Mouse (Mus musculus): ENCODE measurements around the gene Kat8.

GRCm38 (mm10) chr7:127915293-127915692 lies 3.0 kb downstream of the Kat8 start:
- TF ChIP-seq CTCF (IDR thresholded peaks at IDR 0.05; ENCODE audit: low read depth, low read length) (no peak), POLR2A (IDR thresholded peaks at IDR 0.05; ENCODE audit: insufficient read depth, low read length) (no peak), EP300 (IDR thresholded peaks at IDR 0.05; ENCODE audit: insufficient read depth, low read depth, low read length) (no peak)
